Mouse (Mus musculus) hindbrain, embryonic 15.5 days (tissue): ENCODE data around the gene Snx13. TPM values are rescaled to one million over a fixed set of nuclear protein-coding genes. Genes with fewer than 3 reads are reported as not detected.

ENCODE experiments used
- ATAC-seq: fragments of 200-750 bp; cut with Nextera tagmentation; 2 replicates; pipeline ENCODE4 v1.8.0; 2017; ENCODE audit warnings: low read depth, moderate number of reproducible peaks, moderate TSS enrichment; ENCODE audit not compliant: low FRiP score
- H3K27ac ChIP-seq: fragments of 300-500 bp; sonication (generic); replicated peaks from 2 replicates; pipeline ENCODE4 v1.5.1; 2015; ENCODE audit warnings: mild to moderate bottlenecking, inconsistent platforms
- H3K27me3 ChIP-seq: fragments of 300-500 bp; sonication (generic); 2 replicates; pipeline ENCODE4 v1.6.1; 2015; ENCODE audit warnings: control low read depth, inconsistent platforms
- H3K36me3 ChIP-seq: fragments of 300-500 bp; sonication (generic); 2 replicates; pipeline ENCODE4 v1.6.1; 2015; ENCODE audit warnings: control low read depth, inconsistent platforms
- H3K4me1 ChIP-seq: fragments of 300-500 bp; sonication (generic); replicated peaks from 2 replicates; pipeline ENCODE4 v1.6.1; 2015; ENCODE audit warnings: control low read depth, inconsistent platforms
- H3K4me2 ChIP-seq: fragments of 300-500 bp; sonication (generic); 2 replicates; pipeline ENCODE4 v1.6.1; 2015; ENCODE audit warnings: moderate library complexity, mild to moderate bottlenecking, inconsistent platforms
- H3K4me3 ChIP-seq: fragments of 300-500 bp; sonication (generic); 2 replicates; pipeline ENCODE4 v1.5.1; 2015; ENCODE audit warnings: mild to moderate bottlenecking, inconsistent platforms
- H3K9ac ChIP-seq: fragments of 300-500 bp; sonication (generic); 2 replicates; pipeline ENCODE4 v1.6.1; 2015; ENCODE audit warnings: inconsistent platforms
- H3K9me3 ChIP-seq: fragments of 300-500 bp; sonication (generic); 2 replicates; pipeline ENCODE4 v1.6.1; 2016; ENCODE audit warnings: control low read depth, inconsistent platforms
- WGBS: fragments of 180-500 bp; shearing (Covaris S2); methylation state at CpG from one replicate; pipeline ENCODE4 v1.1.7; 2015; 5-methylcytosine and 5-hydroxymethylcytosine counted together
- microRNA counts: library from miRNA; unstranded; fragments of <30 nt; microRNA quantifications from one replicate; lab custom pipeline; 2016
- microRNA-seq: library from miRNA; unstranded; fragments of <30 nt; microRNA quantifications from one replicate; pipeline ENCODE4, GENCODE M21; 2016
- polyA plus RNA-seq: library from polyadenylated mRNA; unstranded; fragments of >200 nt; fragmentation: Nextera tagmentation; extraction: Ambion mirVana; gene quantifications from 2 replicates; pipeline ENCODE4 v1.2.1, GENCODE M21; 2015

Snx13 gene
- polyA plus RNA-seq, 1 experiment from 2014 or later: 28.6 TPM

GRCm38 (mm10) chr12:35157237-35157636 is 110.3 kb downstream of the Snx13 start:
- no peaks in the 10 kb centered on the region for H3K9me3 ChIP-seq
- no peak for ATAC-seq
- H3K4me1 ChIP-seq: no peaks in the 10 kb centered on the region
- H3K4me2 ChIP-seq: no peak overlapping the region
- WGBS: 53% methylated on average over 4 of the region's 4 CpGs
- H3K4me3 ChIP-seq: no peak overlapping the region
- no peak overlapping the region for H3K9ac ChIP-seq
- H3K36me3 ChIP-seq: no peaks in the 10 kb centered on the region
- H3K27me3 ChIP-seq: no peaks in the 10 kb centered on the region
- H3K27ac ChIP-seq: no peak overlapping the region

- Histone ChIP-seq H3K36me3 (no peaks in the 10 kb centered on the region), H3K9ac (no peak overlapping the region), H3K4me1 (no peaks in the 10 kb centered on the region), H3K4me3 (no peak overlapping the region), H3K27ac (no peak overlapping the region), H3K4me2 (no peak overlapping the region), H3K9me3 (no peaks in the 10 kb centered on the region), H3K27me3 (no peaks in the 10 kb centered on the region)
- WGBS: 82% methylated on average over 4 of the region's 4 CpGs
- ATAC-seq: no peak
Measured at GRCm38 (mm10) chr12:35161690-35162089, 114.7 kb downstream of the Snx13 start.

- H3K4me1 ChIP-seq: no peaks in the 10 kb centered on the region
- H3K4me3 ChIP-seq: no peak overlapping the region
- H3K4me2 ChIP-seq: no peak overlapping the region
- H3K27me3 ChIP-seq: no peaks in the 10 kb centered on the region
- no peaks in the 10 kb centered on the region for H3K36me3 ChIP-seq
- no peaks in the 10 kb centered on the region for H3K9me3 ChIP-seq
- 34% methylated on average over 4 of the region's 4 CpGs for WGBS
- no peak overlapping the region for H3K27ac ChIP-seq
- no peak for ATAC-seq
- no peak overlapping the region for H3K9ac ChIP-seq
Measured at GRCm38 (mm10) chr12:35170275-35170674, 123.3 kb downstream of the Snx13 start.

- H3K9ac ChIP-seq: no peak overlapping the region
- H3K4me3 ChIP-seq: no peak overlapping the region
- H3K9me3 ChIP-seq: no peaks in the 10 kb centered on the region
- WGBS: 37% methylated on average over 8 of the region's 8 CpGs
- no peak overlapping the region for H3K27ac ChIP-seq
- H3K4me2 ChIP-seq: no peak overlapping the region
- no peaks in the 10 kb centered on the region for H3K4me1 ChIP-seq
- H3K27me3 ChIP-seq: no peaks in the 10 kb centered on the region
- no peaks in the 10 kb centered on the region for H3K36me3 ChIP-seq
- ATAC-seq: no peak
Measured at GRCm38 (mm10) chr12:35175938-35176337, 129.0 kb downstream of the Snx13 start.

- WGBS: 76% methylated on average over 3 of the region's 3 CpGs
Measured at GRCm38 (mm10) chr12:35176628-35177027, 129.6 kb downstream of the Snx13 start.

GRCm38 (mm10) chr12:35182675-35183074 is 135.7 kb downstream of the Snx13 start:
- Histone ChIP-seq H3K36me3 (no peaks in the 10 kb centered on the region), H3K4me1 (no peaks in the 10 kb centered on the region), H3K9ac (no peak overlapping the region), H3K4me3 (no peak overlapping the region), H3K9me3 (no peaks in the 10 kb centered on the region), H3K27me3 (no peaks in the 10 kb centered on the region), H3K27ac (no peak overlapping the region), H3K4me2 (no peak overlapping the region)
- WGBS: 9% methylated on average over 3 of the region's 3 CpGs
- peak; percentile 93 for ATAC-seq

More at GRCm38 (mm10) chr12:35176628-35177027, 129.6 kb downstream of the Snx13 start:
- Histone ChIP-seq H3K4me1 (no peaks in the 10 kb centered on the region), H3K27me3 (no peaks in the 10 kb centered on the region), H3K4me2 (no peak overlapping the region), H3K36me3 (no peaks in the 10 kb centered on the region), H3K9me3 (no peaks in the 10 kb centered on the region), H3K9ac (no peak overlapping the region), H3K27ac (no peak overlapping the region), H3K4me3 (no peak overlapping the region)
- ATAC-seq: no peak

- Histone ChIP-seq H3K36me3 (no peaks in the 10 kb centered on the region), H3K27me3 (no peaks in the 10 kb centered on the region), H3K9ac (no peak overlapping the region), H3K27ac (no peak overlapping the region), H3K4me1 (no peaks in the 10 kb centered on the region), H3K4me3 (no peak overlapping the region), H3K9me3 (no peaks in the 10 kb centered on the region), H3K4me2 (no peak overlapping the region)
- WGBS: 78% methylated on average over 5 of the region's 5 CpGs
- no peak for ATAC-seq
Measured at GRCm38 (mm10) chr12:35184261-35184660, 137.3 kb downstream of the Snx13 start.

GRCm38 (mm10) chr12:35191698-35192425 is 144.9 kb downstream of the Snx13 start:
- Histone ChIP-seq H3K9ac (no peak overlapping the region), H3K4me3 (0 out of 2 replicates have a peak overlapping the region, but pooled peaks have one; percentile 19)
- ATAC-seq: peak; percentile 72

GRCm38 (mm10) chr12:35192426-35192769 is 145.4 kb downstream of the Snx13 start:
- Histone ChIP-seq H3K27me3 (no peaks in the 10 kb centered on the region), H3K4me3 (0 out of 2 replicates have a peak overlapping the region, but pooled peaks have one; percentile 19), H3K4me2 (peak overlapping the region; percentile 51), H3K36me3 (no peaks in the 10 kb centered on the region), H3K9me3 (no peaks in the 10 kb centered on the region), H3K27ac (no peak overlapping the region), H3K9ac (no peak overlapping the region), H3K4me1 (0 out of 2 replicates have a peak, but pooled peaks cover 3% of the 10 kb centered on the region)
- 14% methylated on average over 2 of the region's 2 CpGs for WGBS
- peak; percentile 83 for ATAC-seq

More at GRCm38 (mm10) chr12:35191698-35192425, 144.9 kb downstream of the Snx13 start:
- Histone ChIP-seq H3K27ac (no peak overlapping the region), H3K9me3 (no peaks in the 10 kb centered on the region), H3K4me2 (peak overlapping the region; percentile 51), H3K36me3 (no peaks in the 10 kb centered on the region), H3K4me1 (0 out of 2 replicates have a peak, but pooled peaks cover 3% of the 10 kb centered on the region), H3K27me3 (no peaks in the 10 kb centered on the region)
- WGBS: 53% methylated on average over 17 of the region's 17 CpGs

MicroRNA genes within 50 kb of the gene (microRNA counts, 519-probe panel; counts per million panel counts)
- not detected for microRNA mmu-miR-680 (lab: Ali Mortazavi, UCI)

Small RNAs within 50 kb of the gene (microRNA-seq; reads per million reads assigned to microRNA genes)
- gene Mir680-3: not detected

Other genes with a start within 250 kb of the Snx13 start
- 12.3 and 16.5 TPM in 2 replicates for gene Hdac9, start 130.1 kb upstream of the Snx13 start, polyA plus RNA-seq
- gene Prps1l1, start 62.4 kb upstream of the Snx13 start, polyA plus RNA-seq: not detected in 2 replicates